Mouse (Mus musculus) adipocyte (in vitro differentiated cells): ENCODE data around the gene Pdgfra.

ENCODE experiments used
- DNase-seq: peaks from one replicate; pipeline ENCODE4 v3.0.0-alpha.2; 2016; ENCODE audit warnings: low spot score

The Pdgfra gene

GRCm38 (mm10) chr5:75155741-75156553, 3.9 kb downstream of the Pdgfra start:
- DNase-seq: peak; percentile 90

DNA sequence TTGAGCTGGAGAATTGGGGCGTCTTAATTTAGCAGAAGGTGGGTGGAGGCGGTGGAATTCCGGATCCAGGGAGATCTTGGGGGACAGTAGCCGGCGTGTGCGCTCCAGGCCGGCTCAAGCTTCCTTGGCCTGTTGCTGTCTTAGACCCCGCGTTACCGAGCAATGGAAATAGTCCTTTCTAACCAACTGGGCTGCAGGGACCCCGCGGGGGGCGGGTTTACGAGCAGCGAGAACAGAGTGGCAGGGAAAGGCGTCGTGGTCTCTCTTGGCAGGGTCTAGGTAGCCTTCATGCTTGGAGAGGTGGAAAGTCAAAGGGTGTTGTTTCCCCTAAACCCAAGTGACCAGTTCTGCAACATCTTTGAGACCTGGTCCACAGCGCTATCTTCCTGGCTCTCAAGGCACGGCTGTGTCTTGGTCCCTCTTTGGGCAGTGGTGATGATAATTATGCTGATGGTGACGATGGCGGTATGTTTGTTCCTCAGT, 4.5 kb downstream of the Pdgfra start:
- no peak for DNase-seq

- DNase-seq: peak; percentile 92
Measured at GRCm38 (mm10) chr5:75157038-75157437, 4.9 kb downstream of the Pdgfra start.

DNA sequence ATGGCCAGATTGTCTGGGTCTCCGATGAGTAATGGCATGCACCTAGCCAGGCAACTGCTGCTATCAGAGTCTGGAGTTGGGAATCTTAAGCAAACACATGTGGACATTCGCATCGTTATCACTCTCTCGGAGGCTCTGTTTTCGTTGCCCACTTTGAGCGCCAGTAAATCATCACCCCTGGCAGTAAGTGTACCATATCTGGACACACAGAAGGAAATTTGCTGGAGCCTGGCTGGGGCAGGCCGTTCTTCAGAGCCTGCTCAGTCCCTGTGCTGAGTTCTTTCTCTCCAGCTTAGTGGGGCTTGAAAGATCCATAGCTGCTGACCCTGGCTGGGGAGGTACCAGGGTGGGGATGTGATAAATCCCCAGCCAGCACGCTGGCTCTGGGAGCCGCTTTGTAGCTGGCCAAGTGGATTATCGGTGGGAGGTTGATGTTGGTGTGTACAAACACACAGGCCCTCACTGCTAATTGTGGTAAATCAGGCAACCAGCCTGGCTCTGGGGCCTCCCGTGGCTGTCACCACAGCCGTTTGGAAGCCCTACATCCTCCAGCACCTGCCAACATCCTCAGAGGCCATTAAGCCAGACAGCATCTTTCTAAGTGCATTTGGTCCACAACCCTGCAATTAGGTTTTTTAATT, 8.6 kb downstream of the Pdgfra start:
- DNase-seq: no peak

- DNase-seq: no peak
Measured at GRCm38 (mm10) chr5:75161586-75161985, 9.5 kb downstream of the Pdgfra start.

DNA sequence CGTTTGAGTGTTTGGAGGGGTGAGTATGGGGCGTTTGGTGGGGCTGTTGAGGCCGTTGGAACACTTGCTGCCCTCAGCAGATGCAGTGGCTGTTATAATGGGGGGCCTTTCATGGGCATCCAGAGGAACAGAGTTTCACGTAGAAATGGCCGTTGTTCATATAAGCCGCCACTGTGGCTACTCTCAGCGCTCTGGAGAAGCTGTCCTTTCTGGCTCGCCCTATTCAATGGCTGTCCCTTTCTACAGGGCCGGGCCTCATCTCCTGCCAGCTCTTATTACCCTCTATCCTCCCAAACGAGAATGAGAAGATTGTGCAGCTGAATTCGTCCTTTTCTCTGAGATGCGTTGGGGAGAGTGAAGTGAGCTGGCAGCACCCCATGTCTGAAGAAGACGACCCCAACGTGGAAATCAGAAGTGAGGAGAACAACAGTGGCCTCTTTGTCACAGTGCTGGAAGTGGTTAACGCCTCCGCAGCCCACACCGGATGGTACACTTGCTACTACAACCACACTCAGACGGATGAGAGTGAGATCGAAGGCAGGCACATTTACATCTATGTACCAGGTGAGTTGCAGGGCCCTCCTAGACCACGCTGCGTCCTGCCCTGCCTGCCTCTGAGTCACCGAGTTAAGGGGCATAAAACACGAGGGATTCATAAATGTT, 11.3 kb downstream of the Pdgfra start:
- no peak for DNase-seq

- DNase-seq: no peak
Measured at GRCm38 (mm10) chr5:75164688-75165087, 12.6 kb downstream of the Pdgfra start.

DNA sequence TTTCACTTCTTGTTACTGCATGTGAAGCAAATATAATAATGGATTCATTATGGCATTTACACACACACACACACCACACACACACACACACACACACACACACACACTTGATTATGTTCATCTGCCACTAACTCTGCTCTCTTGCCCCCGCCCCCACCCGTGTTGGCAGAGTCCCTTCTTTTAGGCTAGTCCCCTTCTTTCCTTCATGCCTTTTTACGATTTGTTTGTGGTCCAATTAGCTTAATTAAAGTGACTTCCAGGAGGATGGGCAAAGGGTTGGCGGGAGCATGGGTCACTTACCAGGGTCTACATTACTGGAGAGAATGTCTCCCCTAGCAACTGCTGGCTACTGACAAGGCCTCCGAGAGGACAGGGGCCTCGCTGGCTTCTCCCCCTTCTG, 17.7 kb downstream of the Pdgfra start:
- no peak for DNase-seq

DNA sequence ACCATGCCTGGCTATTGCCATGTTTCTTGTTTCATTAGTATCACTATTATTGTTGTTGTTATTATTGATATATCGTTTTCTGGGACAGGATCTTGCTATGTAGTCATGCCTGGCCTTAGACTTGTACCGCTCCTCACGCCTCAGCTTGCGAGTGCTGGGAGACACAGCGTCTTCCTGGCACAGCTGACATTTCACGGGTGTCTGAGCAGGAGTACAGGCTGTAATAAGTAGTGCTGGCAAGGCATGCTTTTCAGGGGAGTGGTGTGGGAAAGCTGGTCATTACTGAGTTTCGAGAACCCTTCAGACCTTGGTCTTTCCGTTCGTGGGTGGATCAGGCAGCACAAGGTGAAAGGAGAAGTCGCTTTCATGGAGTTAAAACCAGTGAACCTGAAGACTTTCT, 19.8 kb downstream of the Pdgfra start:
- no peak for DNase-seq

DNA sequence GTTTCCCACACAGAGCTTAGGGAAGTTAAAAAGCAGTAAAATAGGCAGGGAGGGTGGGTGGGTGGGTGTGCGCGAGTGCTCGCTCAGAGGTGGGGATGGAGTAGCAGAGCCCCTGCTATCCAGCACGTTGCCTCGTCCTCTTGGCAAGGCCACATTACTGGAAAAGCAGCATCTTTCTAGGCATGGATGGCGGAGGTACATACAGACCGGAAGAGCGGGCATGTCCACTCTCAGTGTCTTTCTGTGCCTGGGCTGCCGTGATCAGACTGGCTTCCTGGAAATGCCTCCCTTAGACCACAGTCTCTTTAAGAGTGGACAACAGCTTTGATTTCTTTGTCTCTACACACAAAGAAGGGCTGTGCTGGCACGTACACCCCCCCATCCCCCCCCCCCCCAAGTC, 27.2 kb downstream of the Pdgfra start:
- DNase-seq: no peak

- no peak for DNase-seq
Measured at GRCm38 (mm10) chr5:75179726-75180290, 27.7 kb downstream of the Pdgfra start.

DNA sequence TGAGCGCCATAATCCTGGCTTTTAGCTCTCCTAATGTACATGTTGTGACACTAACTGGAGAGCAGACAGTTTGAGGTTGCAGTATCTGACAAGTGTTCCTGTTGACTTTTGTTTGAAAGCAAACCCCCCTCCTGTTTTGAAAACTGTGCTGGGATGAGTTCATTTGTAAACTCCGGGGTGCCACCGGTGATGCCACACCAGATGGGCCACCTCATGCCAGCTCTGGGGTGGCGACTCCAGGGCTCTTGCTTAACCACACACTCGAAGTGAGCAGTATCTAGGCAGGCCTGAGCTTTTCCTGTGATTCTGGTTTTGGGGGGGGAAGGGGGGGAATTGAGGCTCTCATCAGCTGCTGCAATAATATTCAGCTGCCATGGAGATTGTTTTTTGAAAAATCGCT, 31.6 kb downstream of the Pdgfra start:
- peak; percentile 36 for DNase-seq

- DNase-seq: no peak
Measured at GRCm38 (mm10) chr5:75184112-75184511, 32.0 kb downstream of the Pdgfra start.

- DNase-seq: no peak
Measured at GRCm38 (mm10) chr5:75184693-75185235, 32.7 kb downstream of the Pdgfra start.

DNA sequence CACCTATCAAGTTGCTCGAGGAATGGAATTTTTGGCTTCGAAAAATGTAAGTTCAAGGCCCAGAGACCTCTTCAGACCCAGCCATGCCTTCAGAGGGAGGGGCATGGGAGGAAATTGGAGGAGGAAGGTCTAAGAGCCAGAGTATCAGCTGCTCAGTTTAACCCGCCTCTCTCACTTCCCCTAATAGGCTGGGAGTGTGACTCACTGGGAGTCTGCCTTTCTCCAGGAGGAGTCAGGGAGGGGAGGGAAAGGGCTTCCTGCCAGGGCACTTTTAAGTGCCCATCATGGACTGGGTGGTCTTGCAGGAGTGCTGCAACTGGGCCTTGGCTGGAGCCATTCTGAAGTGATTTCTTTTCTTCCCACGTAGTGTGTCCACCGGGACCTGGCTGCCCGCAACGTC, 33.5 kb downstream of the Pdgfra start:
- DNase-seq: no peak

- DNase-seq: no peak
Measured at GRCm38 (mm10) chr5:75189319-75189987, 37.4 kb downstream of the Pdgfra start.

- DNase-seq: no peak
Measured at GRCm38 (mm10) chr5:75193107-75193506, 41.0 kb downstream of the Pdgfra start.

GRCm38 (mm10) chr5:75198413-75198812, 46.3 kb downstream of the Pdgfra start:
- DNase-seq: no peak

DNA sequence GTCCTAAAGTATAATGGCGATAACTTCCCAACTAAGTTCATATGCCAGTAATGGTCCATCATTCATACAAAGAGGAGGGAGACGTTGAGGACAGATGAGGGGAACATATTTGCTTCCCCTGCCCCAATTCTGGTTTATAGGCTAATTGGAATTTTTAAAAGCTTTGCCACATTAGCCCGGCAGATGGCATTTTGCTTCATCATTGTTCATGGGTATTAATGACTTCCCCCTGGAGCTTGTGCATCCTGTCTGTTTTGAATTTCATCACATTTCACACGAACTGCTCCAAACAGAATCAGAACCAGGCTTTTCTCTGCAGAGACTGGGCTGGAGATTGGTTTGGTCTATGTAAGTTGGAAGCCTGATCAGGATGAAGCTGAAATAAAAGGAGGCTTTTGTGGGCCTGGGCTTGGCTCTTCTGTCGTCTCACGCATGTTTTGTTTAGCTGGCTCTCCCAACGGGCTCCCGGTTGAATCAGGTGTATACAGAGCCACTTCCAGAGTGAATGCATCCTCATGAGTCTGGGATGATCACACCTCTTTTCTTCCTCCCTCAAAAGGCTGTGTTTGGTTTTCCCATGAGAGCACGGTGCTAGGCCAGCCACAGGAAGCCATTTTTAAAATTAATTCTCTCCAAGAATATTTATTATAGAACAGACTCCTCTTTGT, 47.7 kb downstream of the Pdgfra start:
- DNase-seq: no peak

- DNase-seq: no peak
Measured at GRCm38 (mm10) chr5:75200366-75200724, 48.3 kb downstream of the Pdgfra start.

DNA sequence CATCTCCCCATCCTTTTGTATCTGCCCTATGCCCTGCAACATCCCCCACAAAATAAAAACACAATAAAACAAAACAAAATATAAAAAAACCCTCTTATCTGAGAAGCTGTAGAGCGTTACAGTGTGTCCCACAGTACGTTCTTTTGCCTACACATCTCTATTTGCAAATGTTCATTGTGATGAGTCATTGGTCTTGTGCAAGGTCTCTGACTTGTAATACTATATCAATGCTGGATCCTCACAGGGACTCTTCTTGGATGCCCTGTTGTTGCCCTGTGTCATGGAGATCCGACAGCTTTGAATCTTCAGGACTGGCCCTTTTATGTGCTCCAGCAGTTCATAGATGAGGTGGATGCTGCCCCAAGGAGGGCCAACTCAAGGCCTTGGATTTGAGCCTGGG, 55.8 kb downstream of the Pdgfra start:
- DNase-seq: peak; percentile 32
